Mouse (Mus musculus) liver, embryonic 12.5 days (tissue): ENCODE data around the gene Spryd3. TPM values are rescaled to one million over a fixed set of nuclear protein-coding genes. Genes with fewer than 3 reads are reported as not detected.
"Not testable (repeated sequence)": the region's sequence is repeated elsewhere in the genome, so short reads cannot be mapped to it uniquely, and the experiment has no call there.

Source experiments
- ATAC-seq: fragments of 200-750 bp; cut with Nextera tagmentation; 2 replicates; pipeline ENCODE4 v1.8.0; 2017; ENCODE audit warnings: moderate number of reproducible peaks, mild to moderate bottlenecking, moderate library complexity
- H3K27ac ChIP-seq: fragments of 300-500 bp; sonication (generic); 2 replicates; pipeline ENCODE4 v1.5.1; 2016; ENCODE audit warnings: mild to moderate bottlenecking
- H3K27me3 ChIP-seq: fragments of 300-500 bp; sonication (generic); replicated peaks from 2 replicates; pipeline ENCODE4 v1.6.1; 2016; ENCODE audit warnings: mild to moderate bottlenecking, moderate library complexity
- H3K36me3 ChIP-seq: fragments of 300-500 bp; sonication (generic); 2 replicates; pipeline ENCODE4 v1.6.1; 2016; ENCODE audit warnings: mild to moderate bottlenecking, moderate library complexity
- H3K4me1 ChIP-seq: fragments of 300-500 bp; sonication (generic); 2 replicates; pipeline ENCODE4 v1.6.1; 2016
- H3K4me2 ChIP-seq: fragments of 300-500 bp; sonication (generic); 2 replicates; pipeline ENCODE4 v1.6.1; 2016; ENCODE audit warnings: mild to moderate bottlenecking, moderate library complexity
- H3K4me3 ChIP-seq: fragments of 300-500 bp; sonication (generic); 2 replicates; pipeline ENCODE4 v1.5.1; 2016; ENCODE audit warnings: mild to moderate bottlenecking, moderate library complexity
- H3K9ac ChIP-seq: fragments of 300-500 bp; sonication (generic); 2 replicates; pipeline ENCODE4 v1.6.1; 2016; ENCODE audit warnings: mild to moderate bottlenecking, moderate library complexity
- H3K9me3 ChIP-seq: fragments of 300-500 bp; sonication (generic); replicated peaks from 2 replicates; pipeline ENCODE4 v1.6.1; 2016; ENCODE audit warnings: mild to moderate bottlenecking, moderate library complexity
- WGBS: fragments of 180-500 bp; shearing (Covaris S2); methylation state at CpG from one replicate; pipeline ENCODE4 v1.1.7; 2016; ENCODE audit not compliant: insufficient replicate concordance; 5-methylcytosine and 5-hydroxymethylcytosine counted together
- polyA plus RNA-seq: library from polyadenylated mRNA; unstranded; fragments of >200 nt; fragmentation: Nextera tagmentation; extraction: Ambion mirVana; gene quantifications from 2 replicates; pipeline ENCODE4 v1.2.1, GENCODE M21; 2016

The Spryd3 gene
- polyA plus RNA-seq, 1 experiment from 2014 or later: 14.9 TPM

- Histone ChIP-seq H3K4me3 (no peak overlapping the region), H3K4me1 (no peaks in the 10 kb centered on the region), H3K4me2 (no peak overlapping the region), H3K27me3 (no peaks in the 10 kb centered on the region), H3K27ac (no peak overlapping the region), H3K9ac (no peak overlapping the region), H3K36me3 (peaks cover 17% of the 10 kb centered on the region), H3K9me3 (no peaks in the 10 kb centered on the region)
- WGBS: 15% methylated on average over 6 of the region's 6 CpGs
- ATAC-seq: no peak
Observed at GRCm38 (mm10) chr15:102165468-102166100, 29.6 kb upstream of the Spryd3 start.

GRCm38 (mm10) chr15:102163900-102164693 is 28.1 kb upstream of the Spryd3 start:
- no peaks in the 10 kb centered on the region for H3K4me1 ChIP-seq
- H3K27me3 ChIP-seq: no peaks in the 10 kb centered on the region
- no peak overlapping the region for H3K27ac ChIP-seq
- no peak for ATAC-seq
- peaks cover 24% of the 10 kb centered on the region for H3K36me3 ChIP-seq
- no peak overlapping the region for H3K9ac ChIP-seq
- WGBS: 18% methylated on average over 3 of the region's 3 CpGs
- H3K4me2 ChIP-seq: no peak overlapping the region
- no peak overlapping the region for H3K4me3 ChIP-seq
- no peaks in the 10 kb centered on the region for H3K9me3 ChIP-seq

GRCm38 (mm10) chr15:102160415-102161060 is 24.5 kb upstream of the Spryd3 start:
- Histone ChIP-seq H3K9ac (no peak overlapping the region), H3K9me3 (no peaks in the 10 kb centered on the region), H3K4me2 (no peak overlapping the region), H3K27me3 (no peaks in the 10 kb centered on the region), H3K4me1 (peaks cover 3% of the 10 kb centered on the region; the same call in 1 of the 2 replicates), H3K4me3 (no peak overlapping the region), H3K27ac (no peak overlapping the region), H3K36me3 (peaks cover 52% of the 10 kb centered on the region)
- no peak for ATAC-seq
- 58% methylated on average over 26 of the region's 27 CpGs for WGBS

GRCm38 (mm10) chr15:102156836-102157235 is 20.8 kb upstream of the Spryd3 start:
- H3K36me3 ChIP-seq: peaks cover 70% of the 10 kb centered on the region
- H3K4me3 ChIP-seq: no peak overlapping the region
- H3K9me3 ChIP-seq: 0 out of 2 replicates have a peak, but pooled peaks cover 4% of the 10 kb centered on the region
- H3K27me3 ChIP-seq: no peaks in the 10 kb centered on the region
- 61% methylated on average over 20 of the region's 20 CpGs for WGBS
- no peak overlapping the region for H3K9ac ChIP-seq
- no peak overlapping the region for H3K4me2 ChIP-seq
- no peak for ATAC-seq
- no peak overlapping the region for H3K27ac ChIP-seq
- H3K4me1 ChIP-seq: peaks cover 9% of the 10 kb centered on the region; the same call in 1 of the 2 replicates

- WGBS: 83% methylated on average over 6 of the region's 6 CpGs
- Histone ChIP-seq H3K4me1 (peaks cover 26% of the 10 kb centered on the region), H3K36me3 (peaks cover 55% of the 10 kb centered on the region)
- not testable (repeated sequence) for H3K9ac ChIP-seq, H3K27ac ChIP-seq, H3K4me2 ChIP-seq, H3K9me3 ChIP-seq, H3K4me3 ChIP-seq, H3K27me3 ChIP-seq, ATAC-seq
Observed at GRCm38 (mm10) chr15:102155006-102155405, 19.0 kb upstream of the Spryd3 start.

- H3K9ac ChIP-seq: no peak overlapping the region
- H3K4me3 ChIP-seq: no peak overlapping the region
- H3K27ac ChIP-seq: 0 out of 2 replicates have a peak overlapping the region, but pooled peaks have one; percentile 11
- no peak for ATAC-seq
- H3K36me3 ChIP-seq: peaks cover 41% of the 10 kb centered on the region
- no peak overlapping the region for H3K4me2 ChIP-seq
- H3K9me3 ChIP-seq: 0 out of 2 replicates have a peak, but pooled peaks cover 4% of the 10 kb centered on the region
- H3K4me1 ChIP-seq: peaks cover 49% of the 10 kb centered on the region
- H3K27me3 ChIP-seq: no peaks in the 10 kb centered on the region
- 50% methylated on average over 4 of the region's 4 CpGs for WGBS
Observed at GRCm38 (mm10) chr15:102152646-102153045, 16.6 kb upstream of the Spryd3 start.

GRCm38 (mm10) chr15:102150301-102151135 is 14.5 kb upstream of the Spryd3 start, which contains the start of gene Soat2:
Gene Soat2, plus strand, starts transcription at chr15:102150526.
- H3K4me1 ChIP-seq: peaks cover 62% of the 10 kb centered on the region
- peak within 1 kb of the TSS; percentile 61 for H3K9ac ChIP-seq
- WGBS: 6% methylated on average over 20 of the region's 20 CpGs
- peak within 1 kb of the TSS; percentile 78 for H3K4me2 ChIP-seq
- peaks cover 8% of the 10 kb centered on the region for H3K27me3 ChIP-seq
- H3K27ac ChIP-seq: peak within 1 kb of the TSS; percentile 90
- peaks cover 26% of the 10 kb centered on the region for H3K36me3 ChIP-seq
- peak within 1 kb of the TSS; percentile 54 for H3K4me3 ChIP-seq
- H3K9me3 ChIP-seq: 0 out of 2 replicates have a peak, but pooled peaks cover 4% of the 10 kb centered on the region
- ATAC-seq: peak; percentile 85

GRCm38 (mm10) chr15:102149561-102149960 is 13.5 kb upstream of the Spryd3 start:
- Histone ChIP-seq H3K27ac (peak overlapping the region; percentile 90), H3K9ac (no peak overlapping the region), H3K4me2 (peak overlapping the region; percentile 78), H3K9me3 (no peaks in the 10 kb centered on the region), H3K36me3 (peaks cover 17% of the 10 kb centered on the region), H3K4me3 (no peak overlapping the region), H3K27me3 (peaks cover 18% of the 10 kb centered on the region), H3K4me1 (peaks cover 71% of the 10 kb centered on the region)
- 65% methylated on average over 4 of the region's 4 CpGs for WGBS
- no peak for ATAC-seq

GRCm38 (mm10) chr15:102147674-102148402 is 11.8 kb upstream of the Spryd3 start:
- peaks cover 76% of the 10 kb centered on the region for H3K4me1 ChIP-seq
- no peak overlapping the region for H3K9ac ChIP-seq

GRCm38 (mm10) chr15:102146882-102147281 is 10.8 kb upstream of the Spryd3 start:
- peaks cover 74% of the 10 kb centered on the region for H3K4me1 ChIP-seq
- 4% methylated on average over 1 of the region's 1 CpGs for WGBS
- H3K27me3 ChIP-seq: peaks cover 44% of the 10 kb centered on the region
- no peaks in the 10 kb centered on the region for H3K9me3 ChIP-seq
- no peak overlapping the region for H3K9ac ChIP-seq
- ATAC-seq: no peak
- no peak overlapping the region for H3K27ac ChIP-seq
- H3K36me3 ChIP-seq: no peaks in the 10 kb centered on the region
- H3K4me3 ChIP-seq: no peak overlapping the region
- no peak overlapping the region for H3K4me2 ChIP-seq

More at GRCm38 (mm10) chr15:102147674-102148402, 11.8 kb upstream of the Spryd3 start:
- no peak overlapping the region for H3K4me2 ChIP-seq
- peaks cover 35% of the 10 kb centered on the region for H3K27me3 ChIP-seq
- peaks cover under 1% of the 10 kb centered on the region for H3K36me3 ChIP-seq
- ATAC-seq: no peak
- no peaks in the 10 kb centered on the region for H3K9me3 ChIP-seq
- H3K4me3 ChIP-seq: no peak overlapping the region
- no peak overlapping the region for H3K27ac ChIP-seq
- 40% methylated on average over 16 of the region's 16 CpGs for WGBS

GRCm38 (mm10) chr15:102146089-102146488 is 10.1 kb upstream of the Spryd3 start:
- H3K9me3 ChIP-seq: no peaks in the 10 kb centered on the region
- no peaks in the 10 kb centered on the region for H3K36me3 ChIP-seq
- H3K27me3 ChIP-seq: peaks cover 50% of the 10 kb centered on the region
- WGBS: 62% methylated on average over 5 of the region's 5 CpGs
- H3K4me2 ChIP-seq: no peak overlapping the region
- H3K4me1 ChIP-seq: peaks cover 67% of the 10 kb centered on the region
- H3K4me3 ChIP-seq: no peak overlapping the region
- no peak overlapping the region for H3K27ac ChIP-seq
- H3K9ac ChIP-seq: no peak overlapping the region
- ATAC-seq: no peak
